Mouse (Mus musculus) embryo, embryonic 11 days (tissue): ENCODE results near the gene Kcnj6.

Source experiments
- DNase-seq: peaks from one replicate; pipeline ENCODE4 v3.0.0-alpha.2; 2015

Gene Kcnj6

DNA sequence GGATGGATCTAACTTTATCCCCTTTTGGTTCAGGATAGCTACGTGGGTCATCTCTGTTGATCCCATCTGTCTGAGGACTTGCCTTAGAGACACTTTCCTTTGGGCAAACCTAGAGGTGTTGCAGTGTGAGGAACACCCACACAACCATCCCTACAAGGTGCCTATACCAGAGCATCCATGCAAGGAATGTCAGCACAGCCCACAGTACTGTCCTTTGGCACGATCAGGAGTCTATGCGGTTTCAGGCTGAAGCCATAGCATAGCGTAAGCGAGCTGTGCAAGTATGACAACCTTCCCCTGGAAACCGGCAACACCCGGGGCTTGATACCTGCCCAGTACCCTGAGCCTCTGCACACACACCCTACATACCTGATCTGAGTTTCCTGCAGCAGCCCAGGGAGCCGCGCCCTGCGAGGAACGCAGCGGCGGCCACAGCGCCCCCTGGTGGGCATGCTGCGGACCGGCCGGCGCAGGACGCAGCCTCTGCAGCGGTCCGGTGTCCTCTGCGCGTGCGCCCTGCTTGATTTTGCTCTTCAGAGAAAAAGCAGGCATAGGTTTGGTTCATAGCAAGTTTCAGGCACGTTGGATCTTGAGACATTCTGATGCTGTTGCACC is 283.9 kb downstream of the Kcnj6 start:
- peak; percentile 89 for DNase-seq

DNA sequence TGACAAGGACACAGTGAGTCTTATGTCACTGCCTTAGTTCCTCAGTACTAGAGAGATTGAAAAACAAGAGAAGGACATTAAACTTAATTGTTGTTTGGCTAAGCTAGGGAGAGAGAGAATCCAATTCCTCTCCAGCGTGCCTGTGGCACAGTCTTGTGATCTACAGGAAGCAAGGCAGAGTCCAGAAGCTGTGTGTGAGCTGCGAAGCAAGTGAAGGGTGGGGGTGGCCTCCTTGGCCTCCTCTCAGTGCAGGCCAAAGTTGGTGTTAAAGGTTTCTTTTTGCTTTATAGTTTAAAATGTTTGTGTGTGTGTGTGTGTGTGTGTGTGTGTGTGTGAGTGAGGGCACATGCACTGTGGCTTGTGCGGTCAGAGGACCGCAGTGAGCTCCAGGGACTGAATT is 295.5 kb downstream of the Kcnj6 start:
- no peak for DNase-seq

DNA sequence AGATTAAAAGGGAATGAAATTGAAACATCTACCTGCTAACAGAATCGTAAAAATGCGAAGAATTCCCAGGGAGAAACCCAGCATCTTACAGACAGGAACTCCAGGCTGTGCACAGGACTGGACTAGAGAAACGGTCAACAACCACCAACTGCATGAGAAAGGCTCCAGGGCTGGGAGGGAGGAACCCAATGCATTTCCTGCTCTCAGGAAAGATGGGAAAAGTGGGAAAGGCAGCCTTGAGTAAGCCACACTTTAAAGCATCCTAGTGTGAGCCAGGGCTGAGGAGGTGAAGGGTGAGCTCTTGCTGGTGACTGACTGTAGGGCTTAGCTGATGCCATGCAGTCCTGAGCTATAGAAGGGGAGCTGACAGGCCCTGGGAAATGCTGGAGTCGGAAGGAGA is 296.4 kb downstream of the Kcnj6 start:
- no peak for DNase-seq
